Mouse (Mus musculus): Measurements from ENCODE around the gene Ciita.

- TF ChIP-seq CTCF (IDR thresholded peaks at IDR 0.05; ENCODE audit: borderline replicate concordance, insufficient read depth, low read depth, low read length) (no peak), POLR2A (IDR thresholded peaks at IDR 0.05; ENCODE audit: borderline replicate concordance, insufficient read depth, low read length) (no peak)
These were observed 10.8 kb downstream of the Ciita start for GRCm38 (mm10) chr16:10490503-10491150.
